Mouse (Mus musculus): Measurements from ENCODE around the gene Nat8f6.
"Not testable (repeated sequence)": the region's sequence is repeated elsewhere in the genome, so short reads cannot be mapped to it uniquely, and the experiment has no call there.

DNA sequence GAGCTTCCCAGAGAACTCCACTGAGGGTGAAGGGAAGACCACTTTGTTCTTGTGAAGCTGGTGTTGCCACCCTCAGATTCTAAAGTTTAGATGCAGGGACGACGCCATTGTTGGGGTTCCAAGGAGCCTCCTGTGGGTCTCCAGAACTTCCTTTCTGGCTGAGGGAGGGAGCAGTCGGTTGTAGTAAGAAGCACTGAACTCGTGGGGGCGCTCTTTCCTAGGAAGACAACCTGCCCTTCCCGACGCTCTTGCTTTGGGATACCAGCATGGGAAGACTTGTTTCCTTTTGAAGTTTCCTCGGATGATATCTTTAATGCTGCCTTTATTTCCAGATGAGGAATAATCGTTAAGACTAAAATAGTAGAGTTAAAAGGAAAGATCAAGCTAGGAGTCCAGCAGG is 16.1 kb upstream of the Nat8f6 start:
- not testable (repeated sequence) for TF ChIP-seq GATA1 (IDR thresholded peaks at IDR 0.05; ENCODE audit: borderline replicate concordance, low read length); FLI1 (IDR thresholded peaks at IDR 0.05; ENCODE audit: low read length)

All from megakaryocyte, embryonic 14.5 days (primary cell).